Mouse (Mus musculus): ENCODE data around the gene Gpr173.
"Not testable (repeated sequence)": the region's sequence is repeated elsewhere in the genome, so short reads cannot be mapped to it uniquely, and the experiment has no call there.

GRCm38 (mm10) chrX:152336123-152336522 is 32.4 kb downstream of the Gpr173 start:
- TF ChIP-seq CTCF (IDR thresholded peaks at IDR 0.05; ENCODE audit: control insufficient read depth, insufficient read depth, low read length); POLR2A (IDR thresholded peaks at IDR 0.05; ENCODE audit: borderline replicate concordance, control insufficient read depth, low read depth, low read length): not testable (repeated sequence)
